Mouse (Mus musculus) midbrain, embryonic 15.5 days (tissue): ENCODE data around the gene Ascl1. TPM values are rescaled to one million over a fixed set of nuclear protein-coding genes. Genes with fewer than 3 reads are reported as not detected.

Experiments used
- ATAC-seq: fragments of 200-750 bp; cut with Nextera tagmentation; replicated peaks from 2 replicates; pipeline ENCODE4 v1.8.0; 2017; ENCODE audit warnings: moderate TSS enrichment
- H3K27ac ChIP-seq: fragments of 300-500 bp; sonication (generic); 2 replicates; pipeline ENCODE4 v1.5.1; 2015; ENCODE audit warnings: mild to moderate bottlenecking, inconsistent platforms
- H3K27me3 ChIP-seq: fragments of 300-500 bp; sonication (generic); replicated peaks from 2 replicates; pipeline ENCODE4 v1.6.1; 2015; ENCODE audit warnings: inconsistent platforms
- H3K36me3 ChIP-seq: fragments of 300-500 bp; sonication (generic); replicated peaks from 2 replicates; pipeline ENCODE4 v1.6.1; 2015; ENCODE audit warnings: inconsistent platforms
- H3K4me1 ChIP-seq: fragments of 300-500 bp; sonication (generic); 2 replicates; pipeline ENCODE4 v1.6.1; 2015; ENCODE audit warnings: inconsistent platforms
- H3K4me2 ChIP-seq: fragments of 300-500 bp; sonication (generic); 2 replicates; pipeline ENCODE4 v1.6.1; 2015; ENCODE audit warnings: inconsistent platforms, mild to moderate bottlenecking, moderate library complexity
- H3K4me3 ChIP-seq: fragments of 300-500 bp; sonication (generic); 2 replicates; pipeline ENCODE4 v1.5.1; 2015; ENCODE audit warnings: mild to moderate bottlenecking, inconsistent platforms
- H3K9ac ChIP-seq: fragments of 300-500 bp; sonication (generic); 2 replicates; pipeline ENCODE4 v1.6.1; 2015; ENCODE audit warnings: mild to moderate bottlenecking, inconsistent platforms
- H3K9me3 ChIP-seq: fragments of 300-500 bp; sonication (generic); 2 replicates; pipeline ENCODE4 v1.6.1; 2016; ENCODE audit warnings: inconsistent platforms
- WGBS: fragments of 180-500 bp; shearing (Covaris S2); methylation state at CpG from one replicate; pipeline ENCODE4 v1.1.7; 2015; ENCODE audit warnings: mixed read lengths; 5-methylcytosine and 5-hydroxymethylcytosine counted together
- polyA plus RNA-seq: library from polyadenylated mRNA; unstranded; fragments of >200 nt; fragmentation: Nextera tagmentation; extraction: Ambion mirVana; gene quantifications from 2 replicates; pipeline ENCODE4 v1.2.1, GENCODE M21; 2015

The Ascl1 gene
- polyA plus RNA-seq, 1 experiment from 2014 or later, result 12.6 TPM

DNA sequence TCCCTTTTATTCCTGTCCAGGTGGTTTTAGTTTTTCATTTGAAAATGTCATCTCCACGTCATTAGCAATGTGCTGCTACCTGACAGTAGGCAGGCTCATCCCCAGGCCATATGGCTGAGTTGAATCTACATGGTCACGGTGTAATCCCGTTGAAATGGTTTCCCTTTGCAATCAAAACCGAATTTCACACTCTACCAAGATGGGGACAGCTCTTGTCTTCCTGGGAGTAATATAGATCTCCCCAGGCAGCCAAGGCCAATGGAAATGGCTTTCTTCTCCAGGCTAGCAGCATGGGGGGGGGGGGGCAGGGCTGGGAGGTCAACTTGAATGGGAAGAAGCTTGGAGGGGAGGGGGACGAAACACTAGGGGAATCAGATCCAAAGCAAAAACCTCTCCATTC is 15.6 kb downstream of the Ascl1 start:
- 30% methylated on average over 5 of the region's 5 CpGs for WGBS
- peak; percentile 45; the same call in 1 of the 2 replicates for ATAC-seq
- Histone ChIP-seq H3K4me2 (no peak overlapping the region), H3K36me3 (no peaks in the 10 kb centered on the region), H3K4me3 (no peak overlapping the region), H3K27me3 (no peaks in the 10 kb centered on the region), H3K9me3 (peaks cover 3% of the 10 kb centered on the region; the same call in 1 of the 2 replicates), H3K27ac (no peak overlapping the region), H3K4me1 (peaks cover 6% of the 10 kb centered on the region), H3K9ac (no peak overlapping the region)

GRCm38 (mm10) chr10:87474971-87475370 is 18.5 kb downstream of the Ascl1 start:
- Histone ChIP-seq H3K27ac (no peak overlapping the region), H3K27me3 (no peaks in the 10 kb centered on the region), H3K4me1 (peaks cover 6% of the 10 kb centered on the region), H3K9me3 (peaks cover 2% of the 10 kb centered on the region; the same call in 1 of the 2 replicates), H3K36me3 (no peaks in the 10 kb centered on the region), H3K9ac (no peak overlapping the region), H3K4me2 (no peak overlapping the region), H3K4me3 (no peak overlapping the region)
- 42% methylated on average over 2 of the region's 2 CpGs for WGBS
- ATAC-seq, result no peak

- WGBS, result 16% methylated on average over 10 of the region's 10 CpGs
Measured at GRCm38 (mm10) chr10:87473475-87474131, 19.9 kb downstream of the Ascl1 start.

DNA sequence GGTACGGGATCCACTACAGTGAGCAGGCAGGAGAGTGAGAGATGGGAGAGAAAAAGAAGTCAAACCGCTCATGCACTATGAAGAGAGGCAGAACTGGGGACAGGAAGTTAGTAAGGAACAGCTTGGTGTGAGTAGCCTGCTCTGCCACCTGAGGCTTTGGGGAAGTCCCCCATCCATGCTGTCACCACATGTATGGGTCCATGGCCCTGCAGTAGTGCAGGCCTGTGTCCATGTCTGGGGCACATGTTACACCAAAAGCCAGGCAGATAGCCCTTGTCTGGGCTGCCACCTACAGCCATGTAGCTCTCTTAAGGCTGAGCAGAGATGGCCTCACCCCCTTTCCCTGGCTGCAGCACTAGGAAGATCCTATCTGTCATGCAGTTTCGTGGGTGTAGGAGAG is 42.7 kb downstream of the Ascl1 start:
- H3K9ac ChIP-seq, result no peak overlapping the region
- WGBS, result 93% methylated on average over 3 of the region's 3 CpGs
- H3K4me3 ChIP-seq, result no peak overlapping the region
- no peak for ATAC-seq
- H3K27me3 ChIP-seq, result no peaks in the 10 kb centered on the region
- no peaks in the 10 kb centered on the region for H3K36me3 ChIP-seq
- no peaks in the 10 kb centered on the region for H3K9me3 ChIP-seq
- no peak overlapping the region for H3K4me2 ChIP-seq
- peaks cover 11% of the 10 kb centered on the region; the same call in 1 of the 2 replicates for H3K4me1 ChIP-seq
- H3K27ac ChIP-seq, result no peak overlapping the region

More at GRCm38 (mm10) chr10:87473475-87474131, 19.9 kb downstream of the Ascl1 start:
- Histone ChIP-seq H3K4me3 (no peak overlapping the region), H3K27ac (no peak overlapping the region), H3K27me3 (no peaks in the 10 kb centered on the region), H3K9me3 (no peaks in the 10 kb centered on the region), H3K36me3 (no peaks in the 10 kb centered on the region), H3K4me1 (peaks cover 6% of the 10 kb centered on the region), H3K4me2 (no peak overlapping the region), H3K9ac (no peak overlapping the region)
- ATAC-seq, result 0 out of 2 replicates have a peak, but pooled peaks have one; percentile 58

- H3K4me2 ChIP-seq, result no peak overlapping the region
- H3K4me3 ChIP-seq, result no peak overlapping the region
- no peaks in the 10 kb centered on the region for H3K36me3 ChIP-seq
- no peak overlapping the region for H3K9ac ChIP-seq
- H3K27me3 ChIP-seq, result no peaks in the 10 kb centered on the region
- 62% methylated on average over 6 of the region's 6 CpGs for WGBS
- no peak overlapping the region for H3K27ac ChIP-seq
- H3K9me3 ChIP-seq, result no peaks in the 10 kb centered on the region
- no peak for ATAC-seq
- peaks cover 11% of the 10 kb centered on the region; the same call in 1 of the 2 replicates for H3K4me1 ChIP-seq
Measured at GRCm38 (mm10) chr10:87449368-87449767, 44.1 kb downstream of the Ascl1 start.

DNA sequence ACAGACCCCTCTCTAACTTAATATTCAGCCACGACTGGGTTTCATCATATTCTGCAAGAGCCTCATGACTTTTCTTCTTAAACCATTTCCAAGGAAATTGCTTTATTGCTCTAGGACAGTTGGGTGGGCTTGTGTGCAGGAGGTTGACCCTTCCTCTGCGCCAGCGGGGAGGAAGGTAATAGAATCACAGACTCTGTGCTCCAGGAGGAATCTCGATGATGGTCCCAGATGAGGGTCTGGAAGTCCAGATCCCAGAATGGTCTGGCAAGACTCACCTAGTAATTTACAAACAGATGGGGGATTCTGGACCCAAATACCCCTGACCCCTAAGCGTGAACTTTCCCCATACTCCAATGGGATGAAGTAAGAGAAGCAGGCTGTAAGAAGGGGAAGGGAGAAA is 45.2 kb downstream of the Ascl1 start:
- no peaks in the 10 kb centered on the region for H3K36me3 ChIP-seq
- H3K4me2 ChIP-seq, result peak overlapping the region; percentile 39; the same call in 1 of the 2 replicates
- WGBS, result 23% methylated on average over 5 of the region's 5 CpGs
- no peak overlapping the region for H3K9ac ChIP-seq
- peak overlapping the region; percentile 49 for H3K27ac ChIP-seq
- no peak overlapping the region for H3K4me3 ChIP-seq
- no peak for ATAC-seq
- H3K4me1 ChIP-seq, result peaks cover 11% of the 10 kb centered on the region; the same call in 1 of the 2 replicates
- no peaks in the 10 kb centered on the region for H3K9me3 ChIP-seq
- no peaks in the 10 kb centered on the region for H3K27me3 ChIP-seq

DNA sequence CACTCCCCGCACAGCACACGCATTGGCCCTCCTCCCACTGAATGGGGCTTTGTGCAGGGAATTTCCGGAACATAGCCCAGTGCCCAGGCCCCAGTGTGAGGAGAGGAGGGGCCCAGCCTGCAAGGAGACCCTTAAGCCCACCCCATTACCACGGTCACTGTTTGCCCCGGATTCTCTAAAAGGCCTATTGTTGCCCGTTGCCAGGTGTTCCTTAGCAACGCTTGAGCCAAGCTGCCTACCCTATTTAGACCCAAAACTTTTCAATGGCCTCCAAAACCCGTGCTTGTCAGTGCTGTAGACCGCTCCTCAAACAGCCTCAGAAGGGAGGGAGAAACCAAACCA is 45.7 kb downstream of the Ascl1 start:
- Histone ChIP-seq H3K27me3 (no peaks in the 10 kb centered on the region), H3K4me1 (peaks cover 11% of the 10 kb centered on the region; the same call in 1 of the 2 replicates), H3K9ac (no peak overlapping the region), H3K4me3 (peak overlapping the region; percentile 6; the same call in 1 of the 2 replicates), H3K36me3 (no peaks in the 10 kb centered on the region), H3K27ac (peak overlapping the region; percentile 49; the same call in 1 of the 2 replicates), H3K4me2 (peak overlapping the region; percentile 39), H3K9me3 (no peaks in the 10 kb centered on the region)
- whole genome bisulfite sequencing, result under 1% methylated on average over 9 of the region's 9 CpGs
- peak; percentile 97 for ATAC-seq

DNA sequence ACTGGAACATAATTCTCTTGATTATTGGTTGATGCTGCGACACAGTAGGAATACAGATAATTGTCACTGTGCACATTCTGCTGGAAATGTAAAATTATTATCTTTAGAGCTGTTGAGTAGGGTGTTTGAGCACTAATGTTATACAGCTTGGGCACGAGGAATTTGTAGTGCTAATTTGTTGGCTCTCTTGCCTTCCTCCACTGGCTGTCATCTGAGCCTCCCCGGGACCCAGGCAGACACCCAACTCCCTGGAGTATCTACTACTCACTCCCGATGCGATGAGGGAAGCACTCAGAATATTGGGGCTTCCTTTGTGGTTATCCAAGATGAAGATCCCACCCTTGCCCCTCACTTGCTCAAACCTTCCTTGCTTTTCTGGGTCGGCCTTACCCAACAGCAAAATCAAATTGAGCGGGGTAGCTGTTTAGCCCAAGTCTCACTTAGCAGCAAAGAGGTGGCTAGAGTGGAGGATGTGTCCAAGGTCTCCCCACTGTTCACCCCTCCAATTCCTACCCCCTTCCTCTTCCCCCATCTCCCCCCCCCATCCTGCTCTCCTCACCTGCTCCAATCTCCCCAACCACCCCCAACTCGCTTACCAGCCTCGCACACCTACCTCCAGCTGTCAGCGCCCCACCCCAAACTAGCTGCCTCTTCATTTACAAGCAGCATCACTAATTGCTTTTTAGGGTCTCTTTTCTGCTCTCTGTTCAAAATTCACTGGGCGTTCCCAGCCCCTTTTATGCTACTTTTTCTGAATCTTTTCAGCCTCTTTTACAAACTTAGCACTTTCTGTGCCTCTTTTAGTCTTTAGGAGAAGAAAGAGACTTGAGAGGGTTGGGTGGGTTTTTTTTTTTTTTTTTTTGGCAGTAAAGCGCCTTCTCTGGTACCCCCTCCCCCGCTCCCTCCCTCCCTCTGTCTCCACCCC is 46.4 kb downstream of the Ascl1 start:
- H3K9me3 ChIP-seq, result no peaks in the 10 kb centered on the region
- H3K27me3 ChIP-seq, result no peaks in the 10 kb centered on the region
- H3K4me3 ChIP-seq, result 0 out of 2 replicates have a peak overlapping the region, but pooled peaks have one; percentile 6
- no peak overlapping the region for H3K9ac ChIP-seq
- 13% methylated on average over 13 of the region's 13 CpGs for WGBS
- H3K4me1 ChIP-seq, result peaks cover 11% of the 10 kb centered on the region; the same call in 1 of the 2 replicates
- H3K4me2 ChIP-seq, result peak overlapping the region; percentile 39
- peak; percentile 61 for ATAC-seq
- H3K27ac ChIP-seq, result peak overlapping the region; percentile 58
- no peaks in the 10 kb centered on the region for H3K36me3 ChIP-seq

DNA sequence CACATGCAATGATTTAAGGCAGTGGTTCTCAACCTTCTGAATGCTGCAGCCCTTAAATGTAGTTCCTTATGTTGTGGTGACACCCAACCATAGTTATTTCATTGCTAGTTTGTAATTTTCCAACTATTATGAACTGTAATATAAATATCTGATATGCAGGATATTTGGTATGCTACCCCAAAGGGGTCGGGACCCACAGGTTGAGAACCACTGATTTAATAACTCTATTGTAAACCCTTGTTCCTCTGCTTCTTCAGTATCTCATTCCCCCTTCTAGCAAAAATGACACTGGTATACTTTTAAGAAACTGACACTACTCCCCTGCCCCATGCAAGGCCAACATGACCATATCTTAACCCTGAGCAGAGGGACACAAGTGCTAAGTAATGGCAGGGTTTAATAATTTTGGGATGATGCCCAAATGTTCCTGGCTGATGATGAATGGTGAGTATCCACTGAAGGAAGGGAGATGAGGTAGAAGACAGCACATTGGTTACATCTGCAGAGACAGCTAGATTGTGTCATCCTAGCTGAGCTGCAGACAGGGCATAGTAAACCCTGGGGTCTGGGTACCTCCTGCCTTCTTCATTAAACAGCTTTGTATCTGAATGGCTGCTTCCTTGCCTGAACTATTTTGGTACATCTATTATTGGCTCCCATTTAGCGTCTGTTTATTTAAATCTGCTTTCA is 47.2 kb downstream of the Ascl1 start:
- H3K4me1 ChIP-seq, result peaks cover 11% of the 10 kb centered on the region; the same call in 1 of the 2 replicates
- no peaks in the 10 kb centered on the region for H3K9me3 ChIP-seq
- WGBS, result 62% methylated on average over 2 of the region's 2 CpGs
- ATAC-seq, result no peak
- no peaks in the 10 kb centered on the region for H3K36me3 ChIP-seq
- no peak overlapping the region for H3K4me2 ChIP-seq
- no peak overlapping the region for H3K9ac ChIP-seq
- H3K4me3 ChIP-seq, result no peak overlapping the region
- H3K27ac ChIP-seq, result no peak overlapping the region; the same call in 1 of the 2 replicates
- H3K27me3 ChIP-seq, result no peaks in the 10 kb centered on the region
